Mouse (Mus musculus): Measurements from ENCODE around the gene Tom1l1.

DNA sequence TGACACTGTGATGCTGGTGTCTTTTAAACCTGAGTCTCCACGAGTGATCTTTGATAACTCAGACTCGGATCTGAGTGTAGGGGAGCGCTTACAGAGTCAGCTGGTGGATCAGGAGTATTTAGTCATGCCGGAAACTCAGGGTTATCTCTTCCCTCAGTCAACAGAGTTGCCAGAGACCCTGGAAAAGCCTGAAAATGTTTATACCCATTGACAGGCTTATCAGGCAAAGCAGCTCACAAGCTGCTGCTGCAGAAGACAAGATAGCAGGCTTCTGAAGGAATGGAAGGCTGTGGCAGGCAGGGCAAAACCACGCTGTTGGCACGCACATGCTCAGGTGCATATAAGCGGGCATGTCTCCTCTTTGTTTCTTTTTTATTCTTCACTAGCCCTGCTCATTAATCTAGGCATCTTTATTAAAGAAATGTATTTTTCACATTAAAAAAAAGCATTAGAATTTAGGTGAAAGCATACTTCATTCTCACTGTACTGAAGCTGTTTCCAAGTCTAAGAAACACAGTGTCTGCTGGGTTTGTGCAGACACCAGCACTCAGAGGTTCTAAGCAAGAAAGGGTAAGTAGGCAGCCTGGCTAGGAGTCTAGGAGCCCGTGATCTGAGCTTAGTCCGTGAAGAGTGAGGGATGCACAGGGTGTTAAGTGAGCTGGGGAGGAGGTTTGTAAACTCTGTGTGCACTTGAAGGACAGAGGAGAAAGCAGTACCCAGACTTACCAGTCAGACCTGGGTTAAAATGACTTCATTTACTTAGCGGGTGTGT, 39.4 kb upstream of the Tom1l1 start:
- TF ChIP-seq CTCF (IDR thresholded peaks at IDR 0.05; ENCODE audit: low read depth, low read length) (no peak), POLR2A (IDR thresholded peaks at IDR 0.05; ENCODE audit: insufficient read depth, low read length) (no peak)

Data from ES-Bruce4 (cell line).